Mouse (Mus musculus) 3T3-L1 (cell line): ENCODE measurements at regions not wholly inside any gene's neighbourhood (a gene's known extent, or its start where the extent isn't known, plus 50 kb on each side); places are given as distances from the start of the nearest gene placed in this dataset.
A peak's percentile ranks its signal among the peaks of the same experiment; 100 is the strongest.

Source experiments
- DNase-seq: peaks from one replicate; pipeline ENCODE4 v3.0.0-alpha.2; 2015; ENCODE audit warnings: low read depth, low spot score

DNA sequence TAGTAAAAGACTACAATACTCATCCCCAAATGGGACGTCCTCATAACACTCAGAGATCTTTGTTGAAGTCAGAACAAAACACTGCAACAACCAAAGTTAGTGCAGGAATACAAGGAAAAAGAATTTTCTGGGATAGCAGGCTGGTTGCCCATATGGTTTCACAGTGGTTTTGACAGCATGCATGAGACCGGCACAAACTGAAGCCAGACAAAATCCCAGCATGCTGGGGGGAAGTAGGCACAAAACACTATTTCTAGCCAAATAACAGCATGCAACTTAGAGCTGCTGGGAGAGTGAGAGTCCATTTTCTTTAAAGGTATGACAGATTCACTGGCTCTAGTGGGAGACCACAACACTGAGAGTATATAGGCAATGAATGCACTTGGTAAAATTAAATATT lies 619.1 kb upstream of the Manea start:
- DNase-seq: no peak

DNA sequence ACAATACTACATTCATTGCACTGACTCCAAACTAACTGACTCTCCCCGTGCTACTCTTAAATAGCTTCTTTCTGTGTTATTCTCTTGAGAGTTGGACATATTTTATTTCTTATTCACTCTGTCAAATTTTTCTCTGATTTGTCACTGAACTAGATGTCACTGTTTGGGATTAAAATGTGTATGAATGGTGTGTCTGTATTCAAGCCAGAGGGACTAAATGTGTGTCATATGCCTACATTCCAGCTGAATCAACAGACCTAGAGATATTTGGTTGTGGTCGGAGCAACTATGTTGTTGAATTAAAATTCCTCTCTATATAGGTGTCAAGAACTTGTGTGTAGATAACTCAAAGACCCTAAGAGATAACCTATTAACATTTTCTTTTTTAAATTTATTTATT lies 618.2 kb upstream of the Manea start:
- no peak for DNase-seq

DNA sequence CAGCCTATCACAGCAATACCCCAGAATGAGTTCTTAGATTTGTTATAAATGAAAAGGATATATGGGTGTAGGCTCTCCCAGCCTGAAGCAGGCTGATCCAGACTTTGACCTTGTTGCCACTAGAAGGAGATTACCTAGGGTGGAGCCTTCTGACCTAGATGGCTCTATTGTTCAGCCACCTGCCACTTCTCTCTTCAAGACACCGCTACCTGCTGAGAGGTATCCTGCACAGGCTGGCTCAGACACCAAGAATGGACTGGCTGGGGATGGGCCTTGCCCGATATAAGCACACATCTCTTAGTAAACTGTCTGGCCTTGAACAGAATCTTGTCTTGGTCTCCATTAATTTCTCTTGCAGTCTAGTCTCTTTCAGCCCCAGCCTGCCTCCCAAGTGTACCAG lies 597.9 kb upstream of the Manea start:
- no peak for DNase-seq

DNA sequence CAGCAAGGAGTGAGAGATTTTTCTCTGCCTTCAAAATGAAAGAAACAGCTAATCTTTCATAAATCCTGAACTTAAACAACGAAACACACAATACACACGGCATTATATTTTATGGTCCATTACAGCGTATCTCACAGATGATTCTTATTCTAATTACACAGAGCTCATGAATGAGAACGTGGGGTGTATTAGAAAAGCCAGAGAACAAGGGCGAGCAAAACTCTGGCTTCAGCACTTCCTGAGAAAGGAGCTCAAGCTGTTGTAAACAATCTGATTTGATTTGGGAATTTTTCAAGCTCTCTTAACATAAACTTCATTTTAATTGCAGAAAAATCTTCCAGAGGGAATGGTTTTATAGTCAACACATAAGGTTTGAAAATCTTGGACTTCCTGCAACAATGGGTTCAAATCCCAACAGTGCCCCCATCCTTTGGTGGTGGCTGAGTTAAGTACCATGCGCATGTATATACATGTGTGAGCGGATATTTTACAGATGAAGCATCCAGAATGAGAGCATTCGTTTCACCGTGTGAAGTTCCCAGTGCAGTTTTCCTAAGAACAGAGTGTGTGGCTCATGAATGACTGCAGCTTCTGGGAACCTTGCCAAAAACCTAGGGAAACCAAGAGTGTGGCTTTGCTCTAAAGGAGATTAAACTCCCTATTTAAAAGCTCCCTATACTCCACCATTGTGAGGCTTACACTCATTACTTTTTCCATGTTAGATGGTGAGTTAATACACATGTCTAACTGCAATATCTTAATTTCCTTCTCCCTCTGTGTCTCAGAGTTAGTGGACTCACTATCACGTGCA lies 587.5 kb upstream of the Manea start:
- DNase-seq: peak; percentile 44

DNA sequence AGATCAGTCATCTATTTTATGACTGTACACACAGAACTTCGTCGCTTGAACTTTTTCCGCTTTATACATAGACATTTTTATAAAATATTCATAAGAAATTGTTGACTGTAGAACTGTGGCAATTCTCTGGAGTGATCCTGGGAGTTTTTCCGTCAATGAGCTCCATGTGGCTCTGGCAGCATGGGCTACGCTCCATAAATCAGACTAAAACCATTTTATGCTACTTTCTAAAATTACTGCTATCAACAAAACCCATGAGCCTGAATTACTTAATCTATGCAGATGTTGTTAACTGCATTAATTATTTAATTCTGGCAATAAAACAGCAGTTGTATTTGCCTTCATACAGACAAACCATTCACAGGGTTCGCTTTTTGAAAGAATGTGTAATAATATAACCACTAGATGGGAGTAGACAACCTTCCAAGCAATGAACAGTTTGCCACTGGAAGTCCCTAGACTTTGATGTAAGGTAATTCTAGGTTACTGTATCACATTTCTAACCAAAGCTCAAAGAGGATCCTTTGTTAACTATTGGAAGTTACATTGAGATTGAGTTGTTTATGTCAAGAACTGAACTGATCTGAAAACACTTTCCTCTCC lies 583.3 kb upstream of the Manea start:
- peak; percentile 15 for DNase-seq

DNA sequence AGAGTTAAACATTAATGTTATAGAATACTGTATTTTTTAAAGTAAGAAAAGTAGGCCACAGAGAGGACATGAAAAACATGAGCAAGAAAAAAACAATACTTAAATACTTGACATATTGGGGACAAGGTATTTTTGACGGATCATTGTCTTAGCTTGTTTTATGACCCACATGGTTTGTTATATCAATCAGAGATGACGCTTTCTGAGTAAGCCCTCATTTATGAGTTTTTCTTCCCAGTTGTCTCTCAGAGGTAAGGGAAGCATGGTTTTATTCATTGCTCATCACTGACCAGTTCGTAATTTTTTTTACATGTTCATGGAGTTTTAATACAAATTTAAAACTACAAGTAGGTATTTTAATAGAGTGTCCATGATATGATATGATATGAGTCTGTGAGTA lies 579.4 kb upstream of the Manea start:
- DNase-seq: no peak

DNA sequence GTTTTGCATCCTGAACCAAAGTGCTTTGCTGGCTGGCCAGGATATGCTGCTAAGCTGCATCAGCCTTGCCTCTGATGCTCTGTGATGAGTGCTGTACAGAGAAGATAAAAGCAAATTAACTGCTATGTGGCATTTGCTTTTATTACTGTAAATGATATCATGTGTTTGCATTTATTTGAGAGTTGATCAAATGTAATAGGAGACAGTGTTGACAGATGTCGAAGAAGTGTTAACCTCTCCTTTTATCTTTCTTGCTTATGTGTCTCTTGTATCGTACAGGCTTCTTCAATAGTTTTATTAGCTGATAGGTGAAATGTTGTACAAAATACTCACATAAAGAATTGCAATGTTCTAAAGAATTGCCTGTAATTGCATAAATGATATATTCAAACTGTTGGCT lies 541.8 kb upstream of the Manea start:
- DNase-seq: no peak

DNA sequence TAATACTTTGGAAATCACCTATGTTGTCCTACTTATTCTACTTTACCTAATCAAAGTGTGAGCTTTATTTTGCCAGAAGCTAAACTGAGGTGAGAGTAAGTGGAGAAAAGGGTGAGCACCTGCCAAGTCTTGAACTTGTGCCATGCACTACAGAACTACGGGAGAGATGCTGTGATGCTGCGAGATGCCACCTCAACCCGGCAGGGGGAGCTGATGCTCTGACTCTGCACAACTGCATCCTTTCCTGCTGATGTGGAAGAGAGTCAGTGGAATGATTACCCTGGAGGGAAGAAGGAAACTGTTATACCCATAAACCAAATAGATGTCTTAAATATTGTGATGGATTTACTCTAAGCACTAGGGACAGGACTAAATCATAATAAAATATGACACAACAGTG lies 532.3 kb upstream of the Manea start:
- DNase-seq: peak; percentile 16

DNA sequence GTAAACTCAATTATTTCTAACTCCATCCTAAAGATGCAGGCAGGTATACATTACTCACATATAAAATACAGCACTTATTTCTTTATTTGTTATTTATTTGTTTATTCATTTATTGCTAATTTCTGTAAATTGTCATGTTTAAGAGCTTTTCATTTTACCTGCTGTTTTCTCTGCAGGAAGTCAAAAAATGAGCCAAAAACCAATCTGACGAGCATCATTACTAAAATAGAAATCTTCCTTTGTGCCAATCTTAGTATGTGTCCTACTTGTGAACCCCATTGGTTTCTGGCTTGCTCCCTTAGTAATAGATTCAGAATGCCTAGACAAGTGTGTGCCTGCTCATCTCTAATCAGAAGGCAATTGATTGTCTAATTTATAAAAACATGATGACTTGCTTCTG lies 495.1 kb upstream of the Manea start:
- DNase-seq: no peak

DNA sequence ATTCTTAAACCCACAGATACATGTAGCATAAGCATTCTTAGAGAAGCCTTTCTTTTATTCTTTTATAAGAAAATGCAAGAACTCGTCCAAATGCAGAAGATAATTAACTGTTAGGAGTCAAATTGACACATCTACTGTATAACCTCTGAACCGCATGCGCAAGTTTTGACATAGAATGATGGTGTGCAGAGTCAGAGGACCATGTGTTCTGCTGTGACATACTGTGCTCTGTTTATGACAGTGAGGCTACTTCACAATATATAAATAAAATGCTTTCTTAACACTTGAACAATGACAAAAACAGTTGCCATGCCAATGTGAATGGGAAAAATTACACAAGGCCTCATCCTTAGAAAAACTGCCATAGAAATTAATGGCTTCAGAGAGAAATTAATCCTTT lies 454.1 kb upstream of the Manea start:
- DNase-seq: no peak

DNA sequence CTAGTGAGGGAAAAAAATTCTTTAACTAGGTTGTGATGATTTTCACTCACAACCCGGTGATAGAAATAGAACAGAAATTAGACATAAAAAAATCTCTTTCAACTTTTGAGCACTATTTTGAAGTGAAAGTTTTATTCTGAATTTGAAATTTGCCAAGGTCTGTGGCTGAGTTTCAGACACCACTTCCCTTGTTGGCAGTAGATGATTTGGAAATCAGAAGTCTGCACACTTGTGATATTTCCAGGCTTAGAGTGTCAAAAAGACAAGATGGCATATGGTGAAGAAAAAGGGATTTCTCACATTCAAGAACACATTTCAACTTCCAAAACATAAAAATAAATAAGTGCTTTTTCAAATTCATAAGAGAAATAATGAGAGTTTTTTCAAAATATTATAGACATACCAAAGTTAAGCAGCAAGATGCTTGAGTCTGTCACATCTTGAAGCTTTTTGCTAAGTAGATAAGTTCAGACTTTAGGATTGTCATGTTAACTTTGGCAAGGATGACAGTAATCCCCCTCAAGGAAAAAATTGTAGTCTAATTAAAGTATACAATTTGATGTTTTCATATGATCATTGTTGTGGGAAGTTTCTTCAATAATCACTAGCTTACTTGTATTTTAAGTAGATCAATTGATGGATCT lies 446.6 kb upstream of the Manea start:
- DNase-seq: no peak

DNA sequence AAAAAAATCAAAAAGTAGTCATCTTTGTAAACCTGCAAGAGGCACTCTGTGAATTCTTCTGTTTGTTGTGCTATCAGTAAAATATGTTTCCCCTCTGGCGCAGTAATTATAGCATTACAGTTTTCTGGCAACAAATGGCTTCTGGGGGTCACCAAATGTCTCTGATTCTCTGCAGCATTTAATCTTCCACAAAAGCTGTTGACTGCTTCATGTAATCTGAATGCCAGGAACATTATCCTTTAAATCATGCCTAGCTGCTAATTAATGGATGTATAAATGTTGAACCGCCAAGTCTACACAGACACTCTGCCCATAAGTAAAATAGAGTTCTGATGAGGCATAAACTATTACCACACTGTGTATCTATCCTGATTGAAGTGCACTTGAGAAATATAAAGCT lies 421.2 kb upstream of the Manea start:
- DNase-seq: no peak

DNA sequence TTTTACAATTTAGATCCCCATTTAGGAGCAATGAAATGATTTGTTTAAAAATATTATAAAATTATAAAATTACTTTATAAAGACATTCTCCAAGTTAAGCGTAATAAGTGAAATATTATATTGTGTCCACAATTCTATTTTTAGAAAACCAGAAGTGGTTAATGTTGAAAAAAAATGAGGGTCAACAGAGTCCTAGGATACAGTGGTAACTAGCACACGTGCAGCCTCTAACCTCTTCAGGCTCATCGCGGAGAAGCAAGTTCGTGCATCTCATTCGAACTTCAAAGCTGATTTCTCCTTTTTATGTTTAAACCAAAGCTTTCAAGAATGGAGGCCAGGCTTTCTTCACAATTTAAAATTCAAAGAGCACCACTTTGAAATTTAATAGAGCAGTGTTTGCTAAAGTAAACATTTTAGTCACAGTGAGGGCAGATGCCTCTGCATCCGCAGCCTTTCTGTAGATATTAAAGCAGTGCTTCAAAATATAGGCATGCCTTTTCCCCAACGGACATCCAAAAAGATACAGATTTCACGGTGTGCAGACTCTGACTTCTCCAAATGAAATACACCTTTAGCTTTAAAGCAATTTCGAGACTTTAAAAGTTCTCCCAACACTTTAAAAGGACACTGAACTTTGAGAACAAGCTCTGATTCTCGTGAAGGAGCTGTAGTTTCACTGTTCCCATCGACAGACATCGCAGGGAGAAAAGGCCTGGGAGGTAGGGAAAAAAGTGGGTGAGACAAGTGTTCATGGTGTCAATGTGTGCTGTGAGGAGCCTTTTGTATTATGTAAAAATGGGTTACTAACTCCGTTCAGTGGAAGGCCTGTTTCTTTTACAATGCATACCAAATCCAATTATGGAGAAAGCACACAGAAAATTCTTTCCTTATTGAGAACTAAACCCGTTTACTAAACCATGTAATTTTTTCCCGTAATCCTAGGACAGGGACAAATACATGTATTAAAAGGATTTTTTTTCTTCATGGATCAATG lies 419.8 kb upstream of the Manea start:
- no peak for DNase-seq

DNA sequence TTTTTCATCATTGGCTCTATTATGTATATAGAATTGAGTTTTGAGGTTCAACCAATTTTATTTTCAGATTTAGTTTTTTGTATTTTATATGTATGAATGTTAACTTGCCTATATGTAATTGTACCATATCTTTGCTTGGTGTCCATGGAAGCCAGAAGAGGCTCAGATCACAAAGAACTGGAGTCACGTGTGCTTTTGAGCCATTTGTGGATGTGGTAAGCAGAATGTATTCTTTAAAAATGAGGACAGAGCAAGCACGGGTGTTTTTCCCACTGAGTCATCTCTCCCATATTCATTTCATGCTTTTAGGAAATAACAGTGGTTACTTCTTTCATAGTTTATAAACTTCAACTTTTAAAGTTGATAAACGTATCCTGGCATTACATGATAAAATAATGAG lies 394.1 kb upstream of the Manea start:
- DNase-seq: no peak

DNA sequence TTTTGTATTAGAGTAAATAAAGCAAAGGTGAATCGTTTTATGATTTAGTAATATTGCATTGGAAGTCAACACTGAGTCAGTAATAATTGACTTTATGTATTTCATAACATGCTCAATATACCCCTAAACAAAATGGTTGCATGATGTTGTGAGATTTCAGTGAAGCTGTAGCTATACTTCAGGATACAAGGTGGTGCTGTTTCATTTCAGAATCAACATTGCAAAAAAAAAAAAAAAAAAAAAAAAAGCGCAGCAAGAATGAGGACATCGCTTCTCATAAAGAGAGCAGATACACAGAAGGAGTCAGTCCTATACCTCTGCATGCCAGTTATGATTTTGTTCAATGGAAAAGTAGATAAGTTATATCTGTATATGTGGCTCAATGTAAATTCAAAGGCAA lies 389.7 kb upstream of the Manea start:
- DNase-seq: no peak

DNA sequence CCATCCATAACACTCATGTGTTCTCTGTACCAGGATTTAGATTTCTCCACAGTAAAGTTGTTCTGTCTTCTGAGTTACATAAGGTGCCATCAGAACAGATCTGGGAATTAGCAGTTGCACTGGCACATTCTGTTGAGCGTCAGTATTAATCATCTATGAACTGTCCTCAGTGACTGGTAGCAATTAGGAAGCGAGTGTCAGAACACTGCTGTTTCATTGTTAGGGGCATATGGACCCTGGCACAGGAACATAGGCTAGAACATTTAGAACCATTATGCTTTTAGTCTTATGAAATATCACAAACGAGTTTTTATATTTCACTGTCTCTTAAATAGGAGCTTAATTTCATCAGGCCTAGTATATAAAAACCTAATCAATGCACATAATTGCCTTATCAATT lies 367.7 kb upstream of the Manea start:
- DNase-seq: no peak

DNA sequence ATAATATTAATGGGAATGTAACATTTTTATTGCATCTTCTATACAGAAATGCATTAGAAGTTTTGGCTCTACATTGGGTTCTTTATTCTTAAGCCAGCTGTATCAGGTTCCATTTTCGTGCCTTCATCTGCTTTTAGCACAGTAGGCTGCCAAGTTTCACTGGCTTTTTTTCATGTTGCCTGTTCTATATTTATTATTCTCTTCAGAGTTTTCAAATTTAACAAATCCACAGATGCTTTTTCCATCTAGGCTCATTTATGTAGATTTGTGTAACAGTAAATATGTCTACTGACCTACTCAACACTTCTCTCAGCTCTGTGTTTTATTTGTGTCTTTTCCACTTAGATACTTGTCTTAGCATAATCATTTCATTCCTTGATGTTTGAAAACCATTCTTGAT lies 363.3 kb upstream of the Manea start:
- no peak for DNase-seq

DNA sequence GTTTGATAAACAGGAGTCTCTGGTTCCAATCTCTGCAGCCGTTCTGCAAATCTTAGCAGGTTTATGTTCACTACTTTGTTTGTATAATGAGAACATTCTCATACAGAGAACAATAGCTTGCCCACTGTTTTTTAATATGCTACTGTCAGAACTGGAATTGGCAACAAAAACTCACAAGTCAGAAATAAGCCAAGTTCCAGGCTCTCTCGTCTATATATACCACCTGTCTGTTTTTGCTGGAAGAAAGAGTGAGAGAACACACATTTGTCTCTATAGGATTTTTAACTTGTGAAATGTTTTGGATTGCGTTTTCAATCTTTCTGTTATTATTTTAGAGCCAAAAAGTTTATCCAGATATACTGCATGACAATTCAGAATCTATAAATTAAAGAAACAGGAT lies 349.3 kb upstream of the Manea start:
- no peak for DNase-seq
